Mouse (Mus musculus): ENCODE measurements around the gene Fgf15.

DNA sequence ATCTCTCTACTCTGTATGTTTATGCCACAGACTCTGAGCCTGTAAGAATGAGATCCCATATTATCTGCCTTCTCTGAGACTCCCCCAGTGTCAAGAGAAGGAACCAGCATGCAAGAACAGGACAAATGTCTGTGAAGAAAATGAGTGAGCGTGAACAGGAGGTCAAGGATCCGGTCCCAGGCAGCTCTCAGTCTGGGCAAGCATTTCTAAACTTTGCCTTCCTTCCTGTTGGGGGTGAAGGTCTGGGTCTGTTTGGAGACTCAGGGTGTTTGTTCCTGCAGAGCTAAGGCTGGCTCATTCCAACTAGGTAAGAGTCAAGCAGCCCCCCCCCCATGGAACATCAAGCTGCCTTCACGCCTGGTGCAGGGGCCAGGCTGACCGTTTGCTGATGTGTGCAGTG is 23.9 kb upstream of the Fgf15 start:
- TF ChIP-seq CTCF (IDR thresholded peaks at IDR 0.05; ENCODE audit: extremely low read depth, insufficient read length, insufficient replicate concordance, low read depth, low read length) (no peak), POLR2A (IDR thresholded peaks at IDR 0.05; ENCODE audit: low read depth, low read length) (no peak)
